Mouse (Mus musculus) embryonic facial prominence, embryonic 11.5 days (tissue): ENCODE data around the gene Megf8. TPM values are rescaled to one million over a fixed set of nuclear protein-coding genes. Genes with fewer than 3 reads are reported as not detected.
A peak's percentile ranks its signal among the peaks of the same experiment; 100 is the strongest.

ENCODE experiments used
- ATAC-seq: fragments of 200-750 bp; cut with Nextera tagmentation; replicated peaks from 2 replicates; pipeline ENCODE4 v1.8.0; 2017; ENCODE audit warnings: low read depth; ENCODE audit not compliant: insufficient number of reproducible peaks, low FRiP score, low TSS enrichment
- DNase-seq: peaks from one replicate; pipeline ENCODE4 v3.0.0-alpha.2; 2015; ENCODE audit warnings: low spot score
- H3K27ac ChIP-seq: fragments of 300-500 bp; sonication (generic); replicated peaks from 2 replicates; pipeline ENCODE4 v1.5.1; 2014; ENCODE audit warnings: mild to moderate bottlenecking, low read depth, low read length, control low read depth
- H3K27me3 ChIP-seq: fragments of 300-500 bp; sonication (generic); 2 replicates; pipeline ENCODE4 v1.6.1; 2014; ENCODE audit warnings: mild to moderate bottlenecking, low read length, moderate library complexity, mixed read lengths; ENCODE audit not compliant: control insufficient read depth, insufficient read depth
- H3K36me3 ChIP-seq: fragments of 300-500 bp; sonication (generic); replicated peaks from 2 replicates; pipeline ENCODE4 v1.6.1; 2014; ENCODE audit warnings: low read depth, mild to moderate bottlenecking, low read length, moderate library complexity, mixed read lengths; ENCODE audit not compliant: control insufficient read depth, insufficient read depth
- H3K4me1 ChIP-seq: fragments of 300-500 bp; sonication (generic); 2 replicates; pipeline ENCODE4 v1.6.1; 2014; ENCODE audit warnings: low read length, mixed read lengths; ENCODE audit not compliant: control insufficient read depth, insufficient read depth
- H3K4me2 ChIP-seq: fragments of 300-500 bp; sonication (generic); 2 replicates; pipeline ENCODE4 v1.6.1; 2014; ENCODE audit warnings: low read depth, mild to moderate bottlenecking, control low read depth, low read length, moderate library complexity
- H3K4me3 ChIP-seq: fragments of 300-500 bp; sonication (generic); 2 replicates; pipeline ENCODE4 v1.5.1; 2014; ENCODE audit warnings: low read depth, low read length, control low read depth
- H3K9ac ChIP-seq: fragments of 300-500 bp; sonication (generic); replicated peaks from 2 replicates; pipeline ENCODE4 v1.6.1; 2014; ENCODE audit warnings: mild to moderate bottlenecking, control low read depth, low read length
- H3K9me3 ChIP-seq: fragments of 300-500 bp; sonication (generic); replicated peaks from 2 replicates; pipeline ENCODE4 v1.6.1; 2016; ENCODE audit warnings: mild to moderate bottlenecking, low read length, inconsistent platforms, mixed read lengths; ENCODE audit not compliant: control insufficient read depth
- WGBS: fragments of 180-500 bp; shearing (Covaris S2); extraction: QIAGEN DNeasy Blood & Tissue Kit; methylation state at CpG from one replicate; pipeline ENCODE4 v1.1.7; 2014; 5-methylcytosine and 5-hydroxymethylcytosine counted together
- polyA plus RNA-seq: library from polyadenylated mRNA; unstranded; fragments of >200 nt; fragmentation: Nextera tagmentation; extraction: Ambion mirVana; gene quantifications from 2 replicates; pipeline ENCODE4 v1.2.1, GENCODE M21; 2014

Gene Megf8
- polyA plus RNA-seq, 1 experiment from 2014 or later = 8.7 TPM

DNA sequence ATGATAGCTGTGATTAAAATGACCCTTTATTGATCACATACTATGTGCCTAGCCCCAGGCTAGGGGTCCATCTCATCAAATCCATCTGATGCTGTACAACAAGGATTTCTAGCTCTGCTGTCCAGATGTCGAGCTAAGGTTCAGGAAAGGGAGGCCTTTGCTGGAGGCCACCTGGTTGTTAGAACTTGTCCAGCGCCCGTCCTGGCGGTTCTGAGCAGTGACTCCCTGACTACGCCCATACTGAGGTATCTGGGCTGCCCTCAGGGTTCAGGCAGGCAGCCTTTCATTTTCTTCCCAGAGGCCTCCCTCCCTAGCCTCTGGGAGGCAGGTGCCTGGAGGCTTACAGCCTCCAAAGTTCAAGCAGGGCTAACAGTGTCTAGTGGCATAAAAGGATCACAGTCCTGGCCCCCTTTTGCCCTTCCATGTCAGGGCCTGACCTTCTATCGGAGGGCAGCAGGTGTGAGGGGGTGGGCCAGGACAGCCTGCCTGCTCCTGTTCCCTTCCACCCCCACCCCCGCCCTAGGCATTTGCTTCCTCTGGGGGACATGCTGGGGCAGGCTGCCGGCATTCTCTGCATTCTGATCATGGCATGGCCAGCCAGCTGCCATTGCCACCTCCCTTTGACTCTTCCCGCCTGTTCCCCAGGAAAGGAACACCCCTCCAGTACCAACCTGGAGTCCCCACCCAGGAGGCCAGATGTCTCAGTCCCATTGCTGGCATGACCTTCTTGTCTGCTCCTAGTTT, 41.2 kb upstream of the Megf8 start:
- ATAC-seq = no peak
- WGBS = 43% methylated on average over 9 of the region's 9 CpGs
- H3K27ac ChIP-seq = peak overlapping the region; percentile 25
- no peak overlapping the region; the same call in 1 of the 2 replicates for H3K9ac ChIP-seq
- peaks cover 6% of the 10 kb centered on the region for H3K4me1 ChIP-seq
- H3K9me3 ChIP-seq = no peaks in the 10 kb centered on the region
- no peak overlapping the region for H3K4me2 ChIP-seq
- H3K4me3 ChIP-seq = no peak overlapping the region
- peaks cover 4% of the 10 kb centered on the region; the same call in 1 of the 2 replicates for H3K36me3 ChIP-seq
- no peak for DNase-seq
- H3K27me3 ChIP-seq = no peaks in the 10 kb centered on the region

DNA sequence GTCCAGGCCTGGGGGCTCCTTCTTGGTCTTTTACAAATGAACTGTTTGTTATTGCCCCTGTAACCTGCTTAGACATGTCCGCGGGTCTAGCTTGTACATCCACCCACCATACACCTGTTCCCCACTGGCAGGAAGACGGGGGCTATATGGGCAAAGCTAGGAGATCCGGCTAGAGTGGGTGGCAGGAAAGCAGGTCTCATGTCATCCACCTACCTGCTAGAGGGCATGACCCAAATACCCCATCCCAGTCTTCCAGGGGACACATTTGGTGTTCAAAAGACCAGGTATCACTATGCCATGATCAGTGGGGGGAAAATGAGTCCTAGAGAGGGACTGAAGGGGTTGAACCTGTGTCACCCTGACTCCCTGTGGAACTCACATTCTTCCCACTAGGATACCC, 39.6 kb upstream of the Megf8 start:
- Histone ChIP-seq H3K9me3 (no peaks in the 10 kb centered on the region), H3K4me1 (peaks cover 13% of the 10 kb centered on the region), H3K4me2 (peak overlapping the region; percentile 97; the same call in 1 of the 2 replicates), H3K27me3 (no peaks in the 10 kb centered on the region), H3K4me3 (no peak overlapping the region), H3K36me3 (no peaks in the 10 kb centered on the region), H3K9ac (no peak overlapping the region; the same call in 1 of the 2 replicates), H3K27ac (no peak overlapping the region; the same call in 1 of the 2 replicates)
- ATAC-seq (no peak), DNase-seq (no peak)
- WGBS = 76% methylated on average over 4 of the region's 4 CpGs

DNA sequence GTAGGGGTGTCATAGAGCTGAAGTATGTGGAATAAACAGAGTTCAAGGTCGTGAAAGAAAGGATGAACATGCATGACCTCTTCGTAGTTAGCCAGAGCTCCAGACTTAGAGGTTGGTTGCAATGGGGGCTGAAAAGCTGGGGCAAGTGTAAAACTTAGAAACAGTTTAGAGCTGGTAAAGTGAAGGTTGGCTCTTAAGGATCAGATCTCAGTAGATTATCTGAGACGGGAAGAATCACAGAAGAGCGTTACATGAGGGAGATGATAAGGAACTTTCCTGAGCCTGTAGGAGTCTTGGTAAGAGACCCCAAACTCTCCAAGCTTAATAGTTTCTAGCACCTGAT, 39.0 kb upstream of the Megf8 start:
- Histone ChIP-seq H3K4me1 (peaks cover 13% of the 10 kb centered on the region), H3K36me3 (no peaks in the 10 kb centered on the region), H3K9me3 (no peaks in the 10 kb centered on the region), H3K4me2 (peak overlapping the region; percentile 97), H3K4me3 (peak overlapping the region; percentile 55), H3K27ac (peak overlapping the region; percentile 97), H3K27me3 (no peaks in the 10 kb centered on the region), H3K9ac (peak overlapping the region; percentile 14; the same call in 1 of the 2 replicates)
- no peak for ATAC-seq
- 15% methylated on average over 4 of the region's 4 CpGs for WGBS
- no peak for DNase-seq

DNA sequence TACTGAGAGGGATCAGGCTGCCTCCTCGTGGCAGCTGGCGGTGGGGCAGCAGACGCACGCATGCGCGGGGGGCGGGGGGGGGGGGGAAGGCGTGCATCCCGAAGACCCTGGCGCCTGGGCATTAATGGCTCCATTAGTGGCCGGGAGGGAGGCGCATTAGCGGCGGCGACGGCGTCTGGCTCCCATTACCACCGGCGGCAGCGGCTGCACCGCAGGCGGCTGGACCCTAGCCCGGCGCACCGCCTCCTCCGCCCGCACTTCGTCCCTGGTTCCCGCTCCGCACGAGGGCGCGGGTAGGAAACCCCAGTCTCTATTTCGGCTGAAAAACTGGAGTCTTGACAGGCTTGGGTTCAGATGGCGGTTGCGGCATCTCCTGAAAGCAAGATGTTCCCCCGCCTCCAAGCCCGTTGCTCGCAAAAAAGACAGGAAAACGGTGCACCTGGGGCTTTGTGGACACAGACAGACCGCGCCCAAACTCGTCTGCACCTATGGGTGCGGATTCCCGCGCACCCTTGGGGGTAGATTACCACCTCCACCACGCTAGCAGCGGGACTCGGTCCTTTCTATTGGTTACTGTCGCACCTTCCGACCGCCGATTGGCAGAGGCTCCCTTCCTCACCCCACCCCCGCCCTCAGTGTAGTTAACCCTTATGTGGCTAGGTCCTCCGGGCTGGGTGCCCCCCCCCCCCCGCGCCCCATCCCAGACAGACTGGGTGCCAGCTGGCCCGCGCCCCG, 38.5 kb upstream of the Megf8 start:
- no peaks in the 10 kb centered on the region for H3K27me3 ChIP-seq
- ATAC-seq (peak; percentile 40), DNase-seq (peak; percentile 88)
- no peaks in the 10 kb centered on the region for H3K9me3 ChIP-seq
- 0% methylated on average over 49 of the region's 60 CpGs for WGBS
- H3K9ac ChIP-seq = peak overlapping the region; percentile 83
- no peaks in the 10 kb centered on the region for H3K36me3 ChIP-seq
- H3K27ac ChIP-seq = peak overlapping the region; percentile 97
- H3K4me2 ChIP-seq = peak overlapping the region; percentile 97
- H3K4me3 ChIP-seq = peak overlapping the region; percentile 55
- peaks cover 13% of the 10 kb centered on the region for H3K4me1 ChIP-seq

DNA sequence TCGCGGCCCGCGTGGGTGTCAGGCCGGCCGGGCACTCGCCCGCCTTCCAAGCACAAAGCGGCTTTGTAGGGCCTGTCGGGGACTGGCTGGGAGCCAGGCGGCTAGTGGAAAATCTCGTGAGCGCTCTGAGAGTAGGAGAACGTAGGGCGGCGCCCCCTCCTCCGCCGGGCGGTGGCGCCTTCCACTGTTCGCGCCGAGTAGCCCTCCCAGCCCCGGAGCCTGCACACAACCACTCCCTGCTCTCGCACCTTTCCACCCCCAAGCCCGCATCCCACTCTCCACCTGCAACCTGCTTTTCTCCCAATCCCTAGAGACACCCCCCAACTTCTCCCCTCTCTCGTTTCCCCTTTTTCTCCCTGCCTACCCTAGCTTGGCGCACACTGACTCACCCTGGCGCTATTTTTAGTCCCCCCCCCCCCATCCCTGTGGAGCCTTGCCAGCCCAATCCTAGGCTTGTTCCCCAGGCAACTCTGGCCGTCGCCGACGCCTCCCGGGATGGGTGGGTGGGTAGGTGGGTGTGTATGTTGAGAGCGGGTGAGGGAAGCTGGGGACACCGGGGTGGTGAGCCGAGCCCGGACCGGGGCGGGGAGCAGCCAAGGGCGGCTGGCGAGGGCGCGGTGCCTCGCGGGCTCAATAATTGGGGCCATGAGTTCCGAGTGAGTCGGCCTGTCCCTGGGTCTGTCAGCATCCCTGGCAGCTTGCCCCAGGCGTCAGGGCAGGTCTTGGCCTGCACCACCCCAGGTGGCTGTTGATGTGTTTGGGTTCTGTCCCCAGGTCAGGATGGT, 37.7 kb upstream of the Megf8 start:
- Histone ChIP-seq H3K27me3 (no peaks in the 10 kb centered on the region), H3K4me2 (peak overlapping the region; percentile 97), H3K4me3 (peak overlapping the region; percentile 55), H3K27ac (peak overlapping the region; percentile 97), H3K4me1 (peaks cover 17% of the 10 kb centered on the region), H3K9me3 (no peaks in the 10 kb centered on the region), H3K36me3 (no peaks in the 10 kb centered on the region), H3K9ac (peak overlapping the region; percentile 83)
- DNase-seq (peak; percentile 89), ATAC-seq (peak; percentile 35)
- WGBS = 1% methylated on average over 46 of the region's 49 CpGs

DNA sequence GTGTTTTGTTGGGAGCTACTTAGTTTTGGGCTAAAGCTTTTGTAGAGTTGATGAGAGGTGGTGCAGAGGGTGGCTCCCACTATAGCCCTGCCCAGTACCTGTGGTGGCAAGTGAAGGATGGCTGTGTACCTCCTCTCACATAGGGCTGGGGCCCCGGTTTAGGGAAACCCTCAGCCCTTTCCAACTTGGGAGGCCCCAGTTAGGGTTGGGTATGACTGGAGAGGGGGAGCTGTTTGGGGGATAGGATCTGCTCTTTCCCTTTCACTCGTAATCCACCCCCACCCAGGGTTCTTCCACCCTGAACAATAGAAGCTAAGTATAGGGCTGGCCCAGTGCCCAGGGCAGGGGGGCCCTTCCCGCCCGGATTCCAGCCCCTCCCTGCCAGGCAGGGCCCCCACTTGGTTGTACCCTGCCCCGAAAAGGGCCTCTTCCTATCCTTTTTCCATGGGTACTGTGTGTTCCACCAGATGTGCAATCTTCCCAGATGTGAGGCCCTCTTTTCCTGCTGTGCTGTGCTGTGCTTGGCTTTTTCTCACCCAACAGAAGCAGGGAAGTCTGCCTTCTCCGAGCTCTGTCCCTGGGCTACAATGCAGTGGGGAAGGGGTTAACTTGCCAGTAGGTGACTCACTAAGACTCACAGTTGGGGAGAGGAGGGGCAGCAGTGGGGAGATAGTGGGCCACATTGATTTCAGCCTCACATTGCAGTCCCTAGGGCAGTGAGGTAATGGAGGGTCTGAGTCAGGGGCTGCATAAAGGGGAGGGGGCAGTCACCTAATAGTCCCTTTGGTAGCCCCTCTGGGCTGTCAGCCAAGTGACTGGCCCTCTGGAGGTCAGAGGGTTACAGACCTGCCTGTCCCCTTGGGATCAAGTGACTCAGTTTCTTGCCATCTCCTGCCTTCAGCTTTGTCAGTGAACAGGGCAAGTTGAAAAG, 36.8 kb upstream of the Megf8 start:
- WGBS = 2% methylated on average over 6 of the region's 6 CpGs
- H3K4me3 ChIP-seq = peak overlapping the region; percentile 55
- peak overlapping the region; percentile 97 for H3K4me2 ChIP-seq
- H3K27me3 ChIP-seq = no peaks in the 10 kb centered on the region
- peaks cover 19% of the 10 kb centered on the region for H3K4me1 ChIP-seq
- peak; percentile 30 for ATAC-seq
- peak overlapping the region; percentile 97 for H3K27ac ChIP-seq
- H3K36me3 ChIP-seq = no peaks in the 10 kb centered on the region
- H3K9ac ChIP-seq = peak overlapping the region; percentile 83
- peak; percentile 77 for DNase-seq
- no peaks in the 10 kb centered on the region for H3K9me3 ChIP-seq

DNA sequence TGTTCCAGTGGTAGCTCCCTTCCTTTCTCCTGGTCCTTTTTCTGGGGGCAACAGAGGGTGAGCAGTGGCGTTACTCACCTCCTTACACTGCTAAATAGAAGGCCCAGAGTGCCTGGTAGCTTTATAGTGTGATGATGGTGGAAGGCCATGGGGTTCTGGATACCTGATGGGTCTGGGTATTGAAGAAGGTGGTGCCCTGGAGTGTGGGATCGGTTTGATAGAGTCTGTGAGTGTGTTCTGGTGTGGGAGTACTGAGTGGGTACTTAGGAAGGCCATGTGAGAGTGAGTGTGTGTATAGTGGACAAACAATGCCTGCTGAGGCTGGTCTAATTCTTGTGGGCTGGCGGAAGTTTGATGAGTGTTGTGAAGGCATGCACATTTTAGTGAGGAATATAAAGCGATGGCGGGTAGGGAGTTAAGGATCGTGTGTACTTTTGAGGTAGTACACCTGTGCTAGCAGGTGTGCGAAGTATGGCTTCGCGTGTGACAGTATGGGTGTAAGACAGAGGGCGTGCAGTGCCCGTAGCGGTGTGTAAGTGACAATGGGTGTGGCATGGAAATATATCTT, 35.7 kb upstream of the Megf8 start:
- H3K9me3 ChIP-seq = no peaks in the 10 kb centered on the region
- DNase-seq = no peak
- peak overlapping the region; percentile 43; the same call in 1 of the 2 replicates for H3K9ac ChIP-seq
- H3K27ac ChIP-seq = peak overlapping the region; percentile 97
- peak overlapping the region; percentile 78 for H3K4me3 ChIP-seq
- WGBS = 26% methylated on average over 12 of the region's 12 CpGs
- peaks cover 1% of the 10 kb centered on the region; the same call in 1 of the 2 replicates for H3K36me3 ChIP-seq
- no peaks in the 10 kb centered on the region for H3K27me3 ChIP-seq
- peaks cover 19% of the 10 kb centered on the region for H3K4me1 ChIP-seq
- ATAC-seq = no peak; the same call in 1 of the 2 replicates
- peak overlapping the region; percentile 66 for H3K4me2 ChIP-seq
